Mouse (Mus musculus) C2C12 (cell line): ENCODE results near the gene Dusp13.

Experiments
- CTCF ChIP-seq: IDR thresholded peaks from one replicate; pipeline ENCODE4 v1.5.1; 2011; ENCODE audit not compliant: control insufficient read depth, insufficient read depth, insufficient read length
- MYOD1 ChIP-seq: IDR thresholded peaks from one replicate; pipeline ENCODE4 v1.6.1; 2011; ENCODE audit warnings: low read depth; ENCODE audit not compliant: control insufficient read depth, insufficient read length
- MYOG ChIP-seq: IDR thresholded peaks from one replicate; pipeline ENCODE4 v1.6.1; 2011; ENCODE audit not compliant: control insufficient read depth, insufficient read length; ENCODE audit errors: extremely low read depth
- USF1 ChIP-seq: IDR thresholded peaks from one replicate; pipeline ENCODE4 v1.6.1; 2011; ENCODE audit warnings: low read depth, mild to moderate bottlenecking, control low read depth, moderate library complexity

- TF ChIP-seq CTCF, result no peak
- TF ChIP-seq MYOD1, result no peak
- no peak for TF ChIP-seq USF1
- no peak for TF ChIP-seq MYOG
These were observed at the start of gene Dusp13 for GRCm38 (mm10) chr14:21750881-21751542.
